Mouse (Mus musculus) liver, adult 2 months (tissue): ENCODE measurements around the gene Dscaml1.

ENCODE experiments used
- CTCF ChIP-seq: fragments of 200-500 bp; IDR thresholded peaks from 2 replicates; pipeline ENCODE4 v1.5.1; 2011; ENCODE audit warnings: low read depth, low read length, control low read depth
- POLR2A ChIP-seq: fragments of 200-500 bp; IDR thresholded peaks from 2 replicates; pipeline ENCODE4 v1.6.1; 2011; ENCODE audit warnings: low read length, control low read depth; ENCODE audit not compliant: insufficient read depth; ENCODE audit errors: extremely low read depth

DNA sequence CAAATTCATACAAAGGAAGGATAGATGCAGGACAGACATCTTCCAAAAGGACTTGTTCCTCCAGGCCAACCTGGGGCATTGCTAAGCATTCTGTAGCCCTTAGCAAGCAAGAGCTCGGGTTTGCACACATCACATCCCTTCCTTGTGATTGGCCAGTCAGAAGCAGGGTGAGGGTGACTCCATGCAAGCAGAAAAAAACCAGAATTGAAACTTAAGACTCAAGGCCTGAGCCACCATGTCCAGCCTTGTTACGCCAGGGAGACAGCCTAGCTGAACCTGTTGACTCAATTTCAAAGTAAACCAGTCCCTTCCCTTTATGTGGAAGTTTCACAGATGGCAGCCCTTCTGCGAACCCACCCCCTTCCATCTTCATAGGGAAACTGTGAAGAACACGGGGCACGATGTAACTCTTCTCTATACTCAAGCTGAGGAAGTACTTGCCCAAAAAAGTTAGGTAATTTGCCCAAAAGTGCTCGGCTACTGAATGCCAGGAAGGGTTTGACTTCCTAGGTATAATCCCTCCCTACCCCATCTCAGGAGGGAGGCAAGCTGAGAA is 218.5 kb downstream of the Dscaml1 start:
- TF ChIP-seq POLR2A: no peak
- TF ChIP-seq CTCF: no peak
